Mouse (Mus musculus): Measurements from ENCODE around the gene Tpbg.
"Not testable (repeated sequence)": the region's sequence is repeated elsewhere in the genome, so short reads cannot be mapped to it uniquely, and the experiment has no call there.

Tpbg gene

GRCm38 (mm10) chr9:85842351-85843011 lies at the start of gene Tpbg:
Gene Tpbg (plus strand): TSS chr9:85842380.
- DNase-seq (ENCODE audit: low read depth) = no peak

GRCm38 (mm10) chr9:85801986-85802385 lies 40.2 kb upstream of the Tpbg start:
- not testable (repeated sequence) for DNase-seq (ENCODE audit: low read depth)

GRCm38 (mm10) chr9:85802563-85802962 lies 39.6 kb upstream of the Tpbg start:
- DNase-seq (ENCODE audit: low read depth) = no peak

GRCm38 (mm10) chr9:85806411-85806810 lies 35.8 kb upstream of the Tpbg start:
- DNase-seq (ENCODE audit: low read depth) = no peak

- DNase-seq (ENCODE audit: low read depth) = no peak
Measured at GRCm38 (mm10) chr9:85809246-85809645, 32.9 kb upstream of the Tpbg start.

GRCm38 (mm10) chr9:85820829-85821228 lies 21.4 kb upstream of the Tpbg start:
- DNase-seq (ENCODE audit: low read depth) = no peak

- no peak for DNase-seq (ENCODE audit: low read depth)
Measured at GRCm38 (mm10) chr9:85835521-85836425, 6.4 kb upstream of the Tpbg start.

- DNase-seq (ENCODE audit: low read depth) = no peak
Measured at GRCm38 (mm10) chr9:85839626-85840025, 2.6 kb upstream of the Tpbg start.

- DNase-seq (ENCODE audit: low read depth) = no peak
Measured at GRCm38 (mm10) chr9:85841891-85842290, 289 bp upstream of the Tpbg start.

GRCm38 (mm10) chr9:85843031-85843890 lies 1.1 kb downstream of the Tpbg start:
- no peak for DNase-seq (ENCODE audit: low read depth)

- no peak for DNase-seq (ENCODE audit: low read depth)
Measured at GRCm38 (mm10) chr9:85843891-85844646, 1.9 kb downstream of the Tpbg start.

- DNase-seq (ENCODE audit: low read depth) = no peak
Measured at GRCm38 (mm10) chr9:85844647-85844983, 2.4 kb downstream of the Tpbg start.

- no peak for DNase-seq (ENCODE audit: low read depth)
Measured at GRCm38 (mm10) chr9:85846186-85846585, 4.0 kb downstream of the Tpbg start.

- DNase-seq (ENCODE audit: low read depth) = no peak
Measured at GRCm38 (mm10) chr9:85854780-85855179, 12.6 kb downstream of the Tpbg start.

GRCm38 (mm10) chr9:85856511-85856910 lies 14.3 kb downstream of the Tpbg start:
- no peak for DNase-seq (ENCODE audit: low read depth)

GRCm38 (mm10) chr9:85861065-85861464 lies 18.9 kb downstream of the Tpbg start:
- no peak for DNase-seq (ENCODE audit: low read depth)

GRCm38 (mm10) chr9:85862562-85862961 lies 20.4 kb downstream of the Tpbg start:
- no peak for DNase-seq (ENCODE audit: low read depth)

- no peak for DNase-seq (ENCODE audit: low read depth)
Measured at GRCm38 (mm10) chr9:85872908-85873307, 30.7 kb downstream of the Tpbg start.

- no peak for DNase-seq (ENCODE audit: low read depth)
Measured at GRCm38 (mm10) chr9:85893681-85894080, 51.5 kb downstream of the Tpbg start.
